Mouse (Mus musculus) spleen, adult 2 months (tissue): ENCODE measurements at regions not wholly inside any gene's neighbourhood (a gene's known extent, or its start where the extent isn't known, plus 50 kb on each side); places are given as distances from the start of the nearest gene placed in this dataset.

Experiments
- CTCF ChIP-seq: fragments of 200-500 bp; IDR thresholded peaks from 2 replicates; pipeline ENCODE4 v1.5.1; 2011; ENCODE audit warnings: mild to moderate bottlenecking, inconsistent platforms; ENCODE audit not compliant: insufficient read depth, insufficient read length, insufficient replicate concordance; ENCODE audit errors: extremely low read depth
- POLR2A ChIP-seq: fragments of 200-500 bp; IDR thresholded peaks from 2 replicates; pipeline ENCODE4 v1.6.1; 2011; ENCODE audit warnings: low read depth, low read length, inconsistent platforms

DNA sequence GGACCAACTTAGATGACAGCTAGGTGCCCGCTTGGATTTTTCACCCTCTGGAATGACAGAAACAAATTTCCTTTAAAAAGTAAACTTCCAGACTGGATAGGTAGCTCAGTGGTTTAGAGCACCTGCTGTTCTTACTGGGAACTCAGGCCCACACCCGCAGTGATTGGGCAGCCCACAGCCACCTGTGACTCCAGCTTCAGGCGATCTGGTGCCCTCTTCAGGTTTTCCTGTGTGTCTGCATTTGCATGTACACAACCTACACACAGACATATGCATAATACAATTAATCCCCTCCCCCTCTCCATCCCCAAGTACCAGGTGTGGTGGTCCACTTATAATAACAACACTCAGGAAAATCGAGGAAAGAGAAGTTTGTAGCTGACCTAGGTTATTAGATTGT, 221.5 kb downstream of the Tshz3 start:
- TF ChIP-seq CTCF (no peak), POLR2A (no peak)
